Mouse (Mus musculus): ENCODE data around the gene Ednra. TPM values are rescaled to one million over a fixed set of nuclear protein-coding genes. Genes with fewer than 3 reads are reported as not detected.

Gene Ednra
- polyA plus RNA-seq, 1 experiment from 2014 or later: 68.9 TPM

DNA sequence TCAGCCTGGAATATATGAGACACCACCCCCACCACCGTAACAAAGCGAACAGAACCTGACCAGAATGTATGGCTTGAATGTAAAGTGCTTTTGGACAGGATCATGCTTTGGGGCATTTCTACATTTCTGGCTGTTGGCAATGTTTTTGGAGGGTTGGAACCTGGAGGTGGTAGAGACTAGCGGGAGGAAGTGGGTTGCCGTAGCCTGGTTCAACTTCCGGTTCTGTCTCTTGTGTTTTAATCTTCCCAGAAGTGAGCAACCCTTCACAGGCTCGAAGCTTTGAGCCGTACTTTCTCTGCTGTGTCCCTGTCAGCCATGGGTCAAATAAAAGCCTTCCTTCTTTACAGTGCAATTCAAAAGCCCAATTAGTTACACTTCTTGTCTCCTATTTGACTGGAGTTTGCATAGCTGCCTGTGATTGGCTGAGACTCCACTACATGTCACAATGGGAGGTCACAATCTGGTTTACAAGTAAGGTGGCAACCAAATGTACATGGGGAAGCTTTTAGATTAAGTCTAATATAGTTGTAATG is 100.5 kb downstream of the Ednra start:
- Histone ChIP-seq H3K4me1 (peaks cover 4% of the 10 kb centered on the region), H3K27me3 (ENCODE audit: low read depth, poor library complexity, severe bottlenecking) (no peaks in the 10 kb centered on the region), H3K4me3 (no peak overlapping the region), H3K36me3 (no peaks in the 10 kb centered on the region), H3K27ac (no peak overlapping the region), H3K9me3 (replicated peaks) (no peaks in the 10 kb centered on the region)
- WGBS: 94% methylated on average over 7 of the region's 7 CpGs
- DNase-seq (ENCODE audit: low spot score): no peak

DNA sequence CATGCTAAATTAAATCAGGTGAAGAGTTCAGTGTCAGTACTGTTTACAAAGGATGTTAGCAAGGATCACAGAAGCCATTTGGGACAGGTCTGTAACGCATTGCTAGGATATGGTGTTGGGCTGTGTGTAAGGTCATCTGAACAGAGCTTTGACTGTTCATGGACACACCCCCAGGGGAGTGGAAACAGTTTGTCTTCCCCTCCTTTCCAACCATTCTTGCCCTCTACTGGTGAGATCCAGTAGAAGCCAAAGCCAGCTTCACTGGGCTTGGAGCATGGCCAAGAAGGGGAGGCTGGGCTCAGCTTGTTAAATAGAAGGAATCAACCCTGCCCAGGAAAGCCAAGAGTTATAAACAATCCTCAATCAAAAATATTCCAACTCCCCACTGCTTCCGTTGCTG is 106.3 kb downstream of the Ednra start:
- Histone ChIP-seq H3K36me3 (no peaks in the 10 kb centered on the region), H3K9me3 (replicated peaks) (no peaks in the 10 kb centered on the region), H3K4me1 (peaks cover 4% of the 10 kb centered on the region; the same call in 1 of the 2 replicates), H3K4me3 (no peak overlapping the region), H3K27me3 (ENCODE audit: low read depth, poor library complexity, severe bottlenecking) (no peaks in the 10 kb centered on the region), H3K27ac (no peak overlapping the region)
- WGBS: 72% methylated on average over 2 of the region's 2 CpGs
- no peak for DNase-seq (ENCODE audit: low spot score)

Other genes with a start within 250 kb of the Ednra start
- 39.1 and 43.8 TPM in 2 replicates for gene Arhgap10, start 206.5 kb downstream of the Ednra start, polyA plus RNA-seq (2016; fragmentation: Nextera tagmentation; extraction: Ambion mirVana)
- gene Prmt9, start 175.1 kb downstream of the Ednra start, polyA plus RNA-seq (2016; fragmentation: Nextera tagmentation; extraction: Ambion mirVana): 20.7 and 22.8 TPM in 2 replicates
- gene Tmem184c, start 113.8 kb downstream of the Ednra start, polyA plus RNA-seq (2016; fragmentation: Nextera tagmentation; extraction: Ambion mirVana): 32.7 and 34.5 TPM in 2 replicates